ENCODE assay signal across 16 mouse cellular contexts in the genomic region with DNA sequence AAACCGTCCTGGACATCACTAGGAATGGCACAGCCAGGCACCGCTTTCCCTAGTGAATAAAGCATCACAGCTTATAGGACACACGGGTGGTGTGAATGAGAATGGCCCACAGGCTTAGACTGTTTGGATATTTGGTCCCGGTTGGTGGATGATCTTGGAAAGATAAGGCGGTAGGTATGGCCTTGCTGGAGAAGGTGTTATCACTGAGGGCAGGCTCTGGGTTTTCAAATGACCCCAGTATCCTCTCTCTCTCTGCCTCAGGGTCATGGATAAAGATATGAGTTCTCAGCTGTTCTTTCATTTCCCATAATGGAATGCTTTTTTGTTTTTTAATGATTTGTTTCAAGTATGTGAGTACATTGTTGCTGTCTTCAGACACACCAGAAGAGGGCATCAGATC.
"Had no signal": no experiment of that assay in that cellular context is flagged by ENCODE, and none has a peak within 500 bp of the region (broad histone marks: within the 10 kb centered on the region; RNA-seq: fewer than 3 reads in every experiment).

No protein-coding gene starts in this region.

- H3K9ac ChIP-seq: neural tube, embryonic 12.5 days; neural tube, embryonic 13.5 days; neural tube, embryonic 15.5 days; stomach, embryonic 15.5 days had no signal

- H3K27ac ChIP-seq: neural tube, embryonic 12.5 days; neural tube, embryonic 13.5 days; neural tube, embryonic 15.5 days; stomach, embryonic 15.5 days had no signal

- H3K27me3 ChIP-seq: neural tube, embryonic 12.5 days; neural tube, embryonic 13.5 days; neural tube, embryonic 15.5 days; stomach, embryonic 15.5 days had no signal

- H3K4me2 ChIP-seq: neural tube, embryonic 12.5 days; neural tube, embryonic 13.5 days; neural tube, embryonic 15.5 days; stomach, embryonic 15.5 days had no signal

- H3K4me3 ChIP-seq: neural tube, embryonic 12.5 days; neural tube, embryonic 13.5 days; neural tube, embryonic 15.5 days; stomach, embryonic 15.5 days had no signal

- DNase-seq: retina, postnatal 1 day; right cerebral cortex, adult 18-20 months; right cerebral cortex, postnatal 14 days; right cerebral cortex, postnatal 25 days; right cerebral cortex, postnatal 4 days; spleen, adult 18-20 months; thymus, adult 18-20 months; thymus, adult 2 months; thymus, postnatal 14 days; thymus, postnatal 25 days; thymus, postnatal 36 days; thymus, postnatal 4 days had no signal

- H3K9me3 ChIP-seq: neural tube, embryonic 12.5 days; neural tube, embryonic 13.5 days; neural tube, embryonic 15.5 days; stomach, embryonic 15.5 days had no signal

- H3K4me1 ChIP-seq: neural tube, embryonic 12.5 days; neural tube, embryonic 13.5 days; neural tube, embryonic 15.5 days; stomach, embryonic 15.5 days had no signal
